Mouse (Mus musculus) effector memory CD4-positive, alpha-beta T cell, adult 7 months (primary cell): ENCODE measurements around the gene Cyp2c37. TPM values are rescaled to one million over a fixed set of nuclear protein-coding genes. Genes with fewer than 3 reads are reported as not detected.

ENCODE experiments used
- polyA plus RNA-seq: library from polyadenylated mRNA; unstranded; fragments of 100-300 nt; shearing (Covaris generic); gene quantifications from one replicate; pipeline ENCODE4 v1.2.1, GENCODE M21; 2017

Cyp2c37 gene
- polyA plus RNA-seq: not detected

DNA sequence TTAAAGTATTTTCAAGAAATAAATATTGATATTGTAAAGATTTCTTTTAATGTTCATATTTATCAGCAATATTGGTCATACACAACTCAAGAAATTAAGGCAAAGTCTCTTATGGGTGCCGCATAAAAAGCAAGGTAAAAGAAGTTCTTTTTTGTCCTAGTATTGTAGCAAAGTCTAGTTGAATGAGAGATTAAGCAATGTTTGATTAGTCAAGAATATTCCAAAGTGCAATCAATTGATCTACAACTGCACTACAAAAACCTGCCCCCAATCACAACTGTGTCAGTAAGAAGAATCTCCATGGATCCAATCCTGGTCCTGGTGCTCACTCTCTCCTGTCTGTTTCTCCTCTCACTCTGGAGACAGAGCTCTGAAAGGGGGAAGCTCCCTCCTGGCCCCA lies at the start of gene Cyp2c37:
TSS of gene Cyp2c37 (plus strand) at position 285 of the 400 bp plus-strand sequence.

Other genes starting within 250 kb of the Cyp2c37 start
- not detected for gene Cyp2c40, start 179.6 kb upstream of the Cyp2c37 start, polyA plus RNA-seq
- not detected for gene Cyp2c69, start 105.6 kb upstream of the Cyp2c37 start, polyA plus RNA-seq
- gene Cyp2c54, start 81.4 kb downstream of the Cyp2c37 start, polyA plus RNA-seq: not detected
- not detected for gene Cyp2c50, start 97.3 kb downstream of the Cyp2c37 start, polyA plus RNA-seq
- not detected for gene Cyp2c70, start 194.9 kb downstream of the Cyp2c37 start, polyA plus RNA-seq